Comparison of ENCODE assay signal across 8 mouse cellular contexts in the genomic region with DNA sequence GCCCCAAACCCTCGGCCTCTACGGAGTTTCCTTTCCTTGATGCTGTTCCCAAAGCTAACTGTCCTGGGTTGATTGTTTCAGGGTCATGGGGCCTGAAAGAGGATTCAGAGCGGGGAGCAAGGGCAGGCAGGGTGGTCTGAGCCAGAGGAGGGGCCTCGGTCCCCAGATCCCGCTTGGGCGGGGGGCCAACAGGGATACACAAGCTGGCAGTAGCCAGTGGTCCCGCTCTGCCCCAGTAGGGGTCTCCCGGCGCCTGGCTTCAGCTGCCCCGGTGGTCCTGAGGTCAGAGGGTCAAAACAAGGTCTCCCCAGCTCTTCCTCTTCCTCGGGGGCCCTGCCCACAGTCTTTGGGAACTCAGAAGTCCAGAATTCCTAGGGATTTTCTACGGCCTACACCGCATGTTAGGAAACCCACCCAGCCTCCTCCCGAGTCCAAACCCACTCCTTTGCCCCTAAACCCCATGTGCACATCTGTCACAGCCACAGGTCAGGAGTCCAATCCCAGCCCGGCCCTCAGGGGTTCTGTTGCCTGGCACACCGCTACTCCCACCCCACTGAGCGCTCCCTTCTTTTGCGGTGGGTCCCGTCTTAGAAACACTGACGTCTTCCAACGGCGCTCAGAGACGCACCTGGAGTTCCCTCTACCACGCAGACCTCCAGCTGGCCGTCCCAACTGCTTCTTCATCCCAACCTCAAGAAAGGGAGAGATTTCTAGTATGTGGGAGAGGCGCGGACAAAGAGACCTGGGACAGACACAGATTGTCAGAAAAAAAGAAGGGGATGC. TPM values are rescaled to one million over a fixed set of nuclear protein-coding genes. Genes with fewer than 3 reads are reported as not detected.
DNase-seq lines count a peak whose midpoint lies in the region; ATAC-seq and TF ChIP-seq lines count a peak whose summit lies in the region.

No protein-coding gene starts in this region.

- 3% methylated on average over 27 of the region's 27 CpGs for WGBS in liver, embryonic 11.5 days
- WGBS in embryonic facial prominence, embryonic 10.5 days = under 1% methylated on average over 27 of the region's 27 CpGs
- under 1% methylated on average over 27 of the region's 27 CpGs for WGBS in hindbrain, postnatal 0 days
- WGBS in thymus, adult 2 months = 4% methylated on average over 27 of the region's 27 CpGs

- peak; percentile 8; the same call in 1 of the 2 replicates for TF ChIP-seq CTCF in hindbrain, postnatal 0 days (IDR thresholded peaks at IDR 0.05; ENCODE audit: low read depth)
- no peak for TF ChIP-seq CTCF in thymus, adult 2 months (IDR thresholded peaks at IDR 0.05; ENCODE audit: borderline replicate concordance, control insufficient read depth, extremely low read depth, insufficient read depth, low read length, poor library complexity)

- ATAC-seq in liver, embryonic 11.5 days (replicated peaks; ENCODE audit: low FRiP score) = no peak
- no peak for ATAC-seq in hindbrain, postnatal 0 days

- H3K4me2 ChIP-seq in liver, embryonic 11.5 days = peak overlapping the region; percentile 95
- peak overlapping the region; percentile 68 for H3K4me2 ChIP-seq in hindbrain, postnatal 0 days (ENCODE audit: low read depth, low read length)

- H3K9ac ChIP-seq in liver, embryonic 11.5 days (ENCODE audit: low read depth, low read length) = peak overlapping the region; percentile 30; the same call in 1 of the 2 replicates
- H3K9ac ChIP-seq in hindbrain, postnatal 0 days (replicated peaks; ENCODE audit: low read length) = peak overlapping the region; percentile 28; the same call in 1 of the 2 replicates

- TF ChIP-seq POLR2A in thymus, adult 2 months (IDR thresholded peaks at IDR 0.05; ENCODE audit: control insufficient read depth, extremely low read depth, insufficient read depth, low read length, poor library complexity) = no peak

- H3K27me3 ChIP-seq in liver, embryonic 11.5 days (replicated peaks; ENCODE audit: control insufficient read depth, insufficient read depth, low read length) = peaks cover 41% of the 10 kb centered on the region
- peaks cover 23% of the 10 kb centered on the region for H3K27me3 ChIP-seq in embryonic facial prominence, embryonic 10.5 days (replicated peaks; ENCODE audit: low read depth, poor library complexity, severe bottlenecking)
- H3K27me3 ChIP-seq in hindbrain, postnatal 0 days (ENCODE audit: insufficient read depth, low read length) = peaks cover 13% of the 10 kb centered on the region; the same call in 1 of the 2 replicates
- peaks cover 28% of the 10 kb centered on the region for H3K27me3 ChIP-seq in thymus, adult 2 months (ENCODE audit: control insufficient read depth, insufficient read depth, low read length)

- no peaks in the 10 kb centered on the region for H3K36me3 ChIP-seq in liver, embryonic 11.5 days (ENCODE audit: control insufficient read depth, insufficient read depth, low read length)
- peaks cover 26% of the 10 kb centered on the region for H3K36me3 ChIP-seq in embryonic facial prominence, embryonic 10.5 days (replicated peaks)
- H3K36me3 ChIP-seq in hindbrain, postnatal 0 days (ENCODE audit: insufficient read depth, low read length) = no peaks in the 10 kb centered on the region
- no peaks in the 10 kb centered on the region for H3K36me3 ChIP-seq in thymus, adult 2 months (ENCODE audit: control insufficient read depth, insufficient read depth, low read length)

- DNase-seq in liver, embryonic 11.5 days (ENCODE audit: low spot score) = no peak
- DNase-seq in liver = no peak
- DNase-seq in embryonic facial prominence, embryonic 10.5 days (ENCODE audit: low spot score) = peak; percentile 88
- peak; percentile 58 for DNase-seq in hindbrain, postnatal 0 days (ENCODE audit: low spot score)
- DNase-seq in neural tube, embryonic 10.5 days (ENCODE audit: extremely low spot score, low spot score) = peak; percentile 80
- DNase-seq in adrenal gland, postnatal 4 days (ENCODE audit: low spot score in 2 of 2) = no peak
- no peak for DNase-seq in right cerebral cortex, postnatal 36 days (ENCODE audit: low spot score in 2 of 2)
- no peak for DNase-seq in thymus, adult 2 months

- H3K4me3 ChIP-seq in liver, embryonic 11.5 days (ENCODE audit: low read depth, low read length) = peak overlapping the region; percentile 55
- H3K4me3 ChIP-seq in embryonic facial prominence, embryonic 10.5 days = peak overlapping the region; percentile 72
- peak overlapping the region; percentile 37 for H3K4me3 ChIP-seq in hindbrain, postnatal 0 days (ENCODE audit: low read length)
- no peak overlapping the region for H3K4me3 ChIP-seq in thymus, adult 2 months (ENCODE audit: control insufficient read depth, insufficient read depth, low read length)

- peak overlapping the region; percentile 16; the same call in 1 of the 2 replicates for H3K27ac ChIP-seq in liver, embryonic 11.5 days (ENCODE audit: low read depth, low read length)
- peak overlapping the region; percentile 96 for H3K27ac ChIP-seq in embryonic facial prominence, embryonic 10.5 days (replicated peaks)
- H3K27ac ChIP-seq in hindbrain, postnatal 0 days = peak overlapping the region; percentile 41; the same call in 1 of the 2 replicates
- H3K27ac ChIP-seq in thymus, adult 2 months (ENCODE audit: control insufficient read depth, insufficient read depth, low read length) = no peak overlapping the region

- peaks cover 22% of the 10 kb centered on the region for H3K4me1 ChIP-seq in liver, embryonic 11.5 days (replicated peaks; ENCODE audit: control insufficient read depth, insufficient read depth, low read length)
- peaks cover 45% of the 10 kb centered on the region for H3K4me1 ChIP-seq in embryonic facial prominence, embryonic 10.5 days
- peaks cover 11% of the 10 kb centered on the region for H3K4me1 ChIP-seq in hindbrain, postnatal 0 days (ENCODE audit: insufficient read depth, low read length)
- peaks cover 36% of the 10 kb centered on the region for H3K4me1 ChIP-seq in thymus, adult 2 months (replicated peaks; ENCODE audit: control insufficient read depth, insufficient read depth, low read length)

- no peaks in the 10 kb centered on the region for H3K9me3 ChIP-seq in liver, embryonic 11.5 days (ENCODE audit: control insufficient read depth, low read length)
- H3K9me3 ChIP-seq in embryonic facial prominence, embryonic 10.5 days = no peaks in the 10 kb centered on the region
- H3K9me3 ChIP-seq in hindbrain, postnatal 0 days (ENCODE audit: low read length) = no peaks in the 10 kb centered on the region

RNA-seq across cellular contexts. Expression of a gene that starts 1.0 kb away (rescaled TPM):
- 2.1 and 2.2 TPM in 2 replicates for polyA plus RNA-seq in liver, embryonic 11.5 days (2014; fragmentation: Nextera tagmentation; extraction: Ambion mirVana)
- 11.4 and 13.0 TPM in 2 replicates for polyA plus RNA-seq in embryonic facial prominence, embryonic 10.5 days (2016; fragmentation: Nextera tagmentation; extraction: Ambion mirVana)
- 10.9 and 13.0 TPM in 2 replicates for total RNA-seq in hindbrain, postnatal 0 days (2014; rRNA removed)
- polyA plus RNA-seq in hindbrain, postnatal 0 days (2015; fragmentation: Nextera tagmentation; extraction: Ambion mirVana) = 2.7 TPM in 2 replicates
- 10 to 100 TPM; 16.4 to 17.2 TPM for total RNA-seq in adrenal gland, postnatal 4 days (2021)
- polyA plus RNA-seq in thymus, adult 2 months (2012; rRNA removed) = 0.61 and 0.77 TPM in 2 replicates

RNA-seq across cellular contexts. Expression of a gene that starts 13.4 kb away (rescaled TPM):
- 0.04 and 0.09 TPM in 2 replicates for polyA plus RNA-seq in liver, embryonic 11.5 days (2014; fragmentation: Nextera tagmentation; extraction: Ambion mirVana)
- 0.04 TPM in 1 of 2 replicates, not detected in the other for polyA plus RNA-seq in embryonic facial prominence, embryonic 10.5 days (2016; fragmentation: Nextera tagmentation; extraction: Ambion mirVana)
- not detected in 2 replicates for total RNA-seq in hindbrain, postnatal 0 days (2014; rRNA removed)
- not detected in 2 replicates for polyA plus RNA-seq in hindbrain, postnatal 0 days (2015; fragmentation: Nextera tagmentation; extraction: Ambion mirVana)
- 1 to 10 TPM in 1 of 2 experiments, under 1 TPM in 1; 0.06 to 2.5 TPM for total RNA-seq in adrenal gland, postnatal 4 days (2021)
- 0.04 TPM in 1 of 2 replicates, not detected in the other for polyA plus RNA-seq in thymus, adult 2 months (2012; rRNA removed)

RNA-seq across cellular contexts. Expression of a gene that starts 19.0 kb away (rescaled TPM):
- polyA plus RNA-seq in liver, embryonic 11.5 days (2014; fragmentation: Nextera tagmentation; extraction: Ambion mirVana) = 22.0 and 24.4 TPM in 2 replicates
- 2.0 and 2.1 TPM in 2 replicates for polyA plus RNA-seq in embryonic facial prominence, embryonic 10.5 days (2016; fragmentation: Nextera tagmentation; extraction: Ambion mirVana)
- 1.0 and 1.5 TPM in 2 replicates for total RNA-seq in hindbrain, postnatal 0 days (2014; rRNA removed)
- 1.2 and 1.3 TPM in 2 replicates for polyA plus RNA-seq in hindbrain, postnatal 0 days (2015; fragmentation: Nextera tagmentation; extraction: Ambion mirVana)
- 1 to 10 TPM; 2.9 to 4.2 TPM for total RNA-seq in adrenal gland, postnatal 4 days (2021)
- 105 and 111 TPM in 2 replicates for polyA plus RNA-seq in thymus, adult 2 months (2012; rRNA removed)

RNA-seq across cellular contexts. Expression of a gene that starts 29.2 kb away (rescaled TPM):
- polyA plus RNA-seq in liver, embryonic 11.5 days (2014; fragmentation: Nextera tagmentation; extraction: Ambion mirVana) = 249 and 257 TPM in 2 replicates
- 160 and 175 TPM in 2 replicates for polyA plus RNA-seq in embryonic facial prominence, embryonic 10.5 days (2016; fragmentation: Nextera tagmentation; extraction: Ambion mirVana)
- 74.4 and 90.4 TPM in 2 replicates for total RNA-seq in hindbrain, postnatal 0 days (2014; rRNA removed)
- 104 TPM in 2 replicates for polyA plus RNA-seq in hindbrain, postnatal 0 days (2015; fragmentation: Nextera tagmentation; extraction: Ambion mirVana)
- total RNA-seq in adrenal gland, postnatal 4 days (2021) = 10 to 100 TPM; 85.5 to 89.5 TPM
- 65.8 and 77.2 TPM in 2 replicates for polyA plus RNA-seq in thymus, adult 2 months (2012; rRNA removed)

RNA-seq across cellular contexts. Expression of a gene that starts 29.5 kb away (rescaled TPM):
- 1.1 and 1.4 TPM in 2 replicates for polyA plus RNA-seq in liver, embryonic 11.5 days (2014; fragmentation: Nextera tagmentation; extraction: Ambion mirVana)
- polyA plus RNA-seq in embryonic facial prominence, embryonic 10.5 days (2016; fragmentation: Nextera tagmentation; extraction: Ambion mirVana) = 0.09 and 0.10 TPM in 2 replicates
- total RNA-seq in hindbrain, postnatal 0 days (2014; rRNA removed) = not detected in 2 replicates
- polyA plus RNA-seq in hindbrain, postnatal 0 days (2015; fragmentation: Nextera tagmentation; extraction: Ambion mirVana) = not detected in 2 replicates
- total RNA-seq in adrenal gland, postnatal 4 days (2021) = 1 to 10 TPM in 1 of 2 experiments, not detected in 1; 5.8 TPM
- polyA plus RNA-seq in thymus, adult 2 months (2012; rRNA removed) = 0.06 TPM in 1 of 2 replicates, not detected in the other

Comparison
In these comparisons a context has a peak if more than half of its experiments do, and no peak if none do; other contexts are left out.
1. DNase-seq: peak in embryonic facial prominence, embryonic 10.5 days (single experiment), hindbrain, postnatal 0 days (single experiment) and neural tube, embryonic 10.5 days (single experiment); none in liver, embryonic 11.5 days (single experiment), liver (single experiment), adrenal gland, postnatal 4 days (0 of 2), right cerebral cortex, postnatal 36 days (0 of 2) and thymus, adult 2 months (single experiment).